In genomic region chr19:18945265-18945664, GRCm38 (mm10) we compare ENCODE assay signal across 35 mouse cellular contexts.
"Had no signal": no experiment of that assay in that cellular context is flagged by ENCODE, and none has a peak within 500 bp of the region (broad histone marks: within the 10 kb centered on the region; RNA-seq: fewer than 3 reads in every experiment).

No protein-coding gene starts in this region.

- H3K4me1 ChIP-seq: heart, embryonic 12.5 days; heart, embryonic 13.5 days; heart, embryonic 15.5 days; hindbrain, embryonic 10.5 days; hindbrain, embryonic 12.5 days; hindbrain, embryonic 13.5 days; hindbrain, embryonic 15.5 days; intestine, embryonic 15.5 days; kidney, embryonic 15.5 days had no signal

- DNase-seq: heart, postnatal 10 days; heart, postnatal 14 days; heart, postnatal 36 days; heart, postnatal 4 days; kidney, adult 11 months; kidney, adult 18-20 months; kidney, adult 2 months; kidney, adult 8-10 months; kidney, adult 9 months; kidney, postnatal 10 days; kidney, postnatal 14 days; kidney, postnatal 25 days; kidney, postnatal 36 days; kidney, postnatal 4 days; layer of hippocampus, adult 9-11 months; layer of hippocampus, postnatal 36 days had no signal

- H3K9ac ChIP-seq: heart, embryonic 12.5 days; heart, embryonic 13.5 days; heart, embryonic 15.5 days; hindbrain, embryonic 12.5 days; hindbrain, embryonic 13.5 days; hindbrain, embryonic 14.5 days; hindbrain, embryonic 15.5 days; intestine, embryonic 15.5 days; kidney, embryonic 15.5 days had no signal

- H3K4me2 ChIP-seq: heart, embryonic 11.5 days; heart, embryonic 12.5 days; heart, embryonic 13.5 days; heart, embryonic 15.5 days; hindbrain, embryonic 12.5 days; hindbrain, embryonic 13.5 days; hindbrain, embryonic 14.5 days; hindbrain, embryonic 15.5 days; intestine, embryonic 15.5 days; kidney, embryonic 15.5 days had no signal

- H3K9me3 ChIP-seq: heart, embryonic 12.5 days; heart, embryonic 13.5 days; heart, embryonic 15.5 days; hindbrain, embryonic 10.5 days; hindbrain, embryonic 13.5 days; hindbrain, embryonic 15.5 days; intestine, embryonic 15.5 days; kidney, embryonic 15.5 days had no signal

- H3K27me3 ChIP-seq: heart, embryonic 12.5 days; heart, embryonic 13.5 days; heart, embryonic 15.5 days; hindbrain, embryonic 12.5 days; hindbrain, embryonic 13.5 days; hindbrain, embryonic 15.5 days; intestine, embryonic 15.5 days; kidney, embryonic 15.5 days had no signal

- H3K36me3 ChIP-seq: heart, embryonic 12.5 days; heart, embryonic 13.5 days; heart, embryonic 15.5 days; hindbrain, embryonic 10.5 days; hindbrain, embryonic 12.5 days; hindbrain, embryonic 13.5 days; hindbrain, embryonic 15.5 days; intestine, embryonic 15.5 days; kidney, embryonic 15.5 days had no signal

- H3K4me3 ChIP-seq: heart, embryonic 12.5 days; heart, embryonic 13.5 days; heart, embryonic 15.5 days; hindbrain, embryonic 10.5 days; hindbrain, embryonic 12.5 days; hindbrain, embryonic 13.5 days; hindbrain, embryonic 15.5 days; intestine, embryonic 15.5 days; kidney, embryonic 15.5 days; layer of hippocampus, adult 2 months; left cerebral cortex, adult 2 months had no signal

- H3K27ac ChIP-seq: heart, embryonic 13.5 days; heart, embryonic 15.5 days; hindbrain, embryonic 10.5 days; hindbrain, embryonic 12.5 days; hindbrain, embryonic 13.5 days; hindbrain, embryonic 14.5 days; hindbrain, embryonic 15.5 days; hindbrain, postnatal 0 days; intestine, embryonic 15.5 days; kidney, embryonic 15.5 days; kidney, postnatal 0 days; layer of hippocampus, adult 2 months; left cerebral cortex, adult 2 months had no signal

- ATAC-seq: hindbrain, embryonic 16.5 days; hindbrain, postnatal 0 days; inflammation-experienced regulatory T-cells, adult 6 months; intestine, embryonic 15.5 days; intestine, embryonic 16.5 days; intestine, postnatal 0 days had no signal
